Mouse (Mus musculus): ENCODE results near the gene Vars. TPM values are rescaled to one million over a fixed set of nuclear protein-coding genes. Genes with fewer than 3 reads are reported as not detected.
"Not testable (repeated sequence)": the region's sequence is repeated elsewhere in the genome, so short reads cannot be mapped to it uniquely, and the experiment has no call there.

Vars gene
- polyA plus RNA-seq, 1 experiment from 2014 or later: 68.7 TPM

DNA sequence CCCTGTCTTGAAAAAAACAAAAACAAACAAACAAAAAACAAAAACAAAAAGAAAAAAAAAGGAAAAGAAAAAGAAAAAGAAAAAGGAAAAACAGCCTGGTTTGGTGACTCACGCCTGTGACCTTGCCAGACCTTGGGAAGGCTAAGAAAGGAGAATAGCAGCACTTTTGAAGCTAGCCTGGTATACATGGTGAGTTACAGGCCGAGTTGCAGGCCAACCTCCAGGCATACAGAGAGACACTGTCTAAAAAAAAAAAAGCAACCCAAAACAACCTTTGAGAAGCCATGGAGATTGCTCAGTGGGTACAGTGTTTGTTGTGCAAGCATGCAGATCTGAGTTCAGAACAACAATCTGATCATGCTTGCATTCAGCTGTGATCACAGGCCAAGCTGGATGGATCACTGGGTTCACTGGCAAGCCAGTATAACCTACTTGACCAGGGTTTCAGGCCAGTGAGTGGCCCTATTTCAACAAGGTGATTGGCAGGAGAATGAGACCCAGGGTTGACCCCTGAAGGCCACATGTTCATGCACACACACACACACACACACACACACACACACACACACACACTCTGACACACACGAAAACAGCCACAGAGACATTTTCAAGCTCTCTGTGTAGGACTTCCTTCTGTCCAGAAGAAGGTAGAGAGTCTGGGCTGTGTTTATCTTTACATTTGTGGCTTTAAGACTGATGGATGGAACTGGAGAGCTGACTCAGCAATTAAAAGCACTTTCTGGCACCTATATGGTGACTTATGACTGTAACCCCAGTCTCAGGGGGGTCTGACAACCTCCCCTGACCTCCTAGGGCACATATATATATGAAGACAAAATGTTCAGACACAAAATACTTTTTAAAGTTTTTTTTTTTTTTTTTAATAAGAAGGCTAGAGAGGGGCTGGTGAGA, 24.9 kb upstream of the Vars start:
- ATAC-seq (ENCODE audit: low FRiP score, low read depth): no peak
- H3K27me3 ChIP-seq: 0 out of 2 replicates have a peak, but pooled peaks cover 2% of the 10 kb centered on the region
- H3K36me3 ChIP-seq: no peaks in the 10 kb centered on the region
- no peak overlapping the region for H3K27ac ChIP-seq (replicated peaks)
- H3K4me2 ChIP-seq: no peak overlapping the region
- H3K4me3 ChIP-seq: no peak overlapping the region
- 82% methylated on average over 3 of the region's 3 CpGs for WGBS
- H3K4me1 ChIP-seq (replicated peaks): peaks cover 17% of the 10 kb centered on the region
- no peaks in the 10 kb centered on the region for H3K9me3 ChIP-seq
- H3K9ac ChIP-seq: no peak overlapping the region

DNA sequence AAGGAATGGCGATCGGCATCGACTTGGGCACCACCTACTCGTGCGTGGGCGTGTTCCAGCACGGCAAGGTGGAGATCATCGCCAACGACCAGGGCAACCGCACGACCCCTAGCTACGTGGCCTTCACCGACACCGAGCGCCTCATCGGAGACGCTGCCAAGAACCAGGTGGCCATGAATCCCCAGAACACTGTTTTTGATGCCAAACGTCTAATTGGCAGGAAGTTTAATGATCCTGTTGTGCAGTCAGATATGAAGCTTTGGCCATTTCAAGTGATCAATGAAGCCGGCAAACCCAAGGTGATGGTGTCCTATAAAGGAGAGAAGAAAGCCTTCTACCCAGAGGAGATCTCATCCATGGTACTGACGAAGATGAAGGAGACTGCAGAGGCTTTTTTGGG, 23.8 kb upstream of the Vars start:
- Histone ChIP-seq H3K4me2 (no peak overlapping the region), H3K36me3 (no peaks in the 10 kb centered on the region), H3K4me1 (replicated peaks) (peaks cover 21% of the 10 kb centered on the region), H3K27ac (replicated peaks) (no peak overlapping the region), H3K9me3 (no peaks in the 10 kb centered on the region), H3K9ac (no peak overlapping the region), H3K4me3 (no peak overlapping the region), H3K27me3 (0 out of 2 replicates have a peak, but pooled peaks cover 2% of the 10 kb centered on the region)
- 95% methylated on average over 20 of the region's 20 CpGs for WGBS
- ATAC-seq (ENCODE audit: low FRiP score, low read depth): no peak

DNA sequence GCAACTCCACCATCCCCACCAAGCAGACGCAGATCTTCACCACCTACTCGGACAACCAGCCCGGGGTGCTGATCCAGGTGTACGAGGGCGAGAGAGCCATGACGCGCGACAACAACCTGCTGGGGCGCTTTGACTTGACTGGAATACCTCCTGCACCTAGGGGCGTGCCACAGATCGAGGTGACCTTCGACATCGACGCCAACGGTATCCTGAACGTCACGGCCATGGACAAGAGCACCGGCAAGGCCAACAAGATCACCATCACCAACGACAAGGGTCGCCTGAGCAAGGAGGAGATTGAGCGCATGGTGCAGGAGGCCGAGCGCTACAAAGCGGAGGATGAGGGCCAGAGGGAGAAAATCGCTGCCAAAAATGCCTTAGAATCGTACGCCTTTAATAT, 22.5 kb upstream of the Vars start:
- no peak overlapping the region for H3K4me3 ChIP-seq
- H3K27me3 ChIP-seq: 0 out of 2 replicates have a peak, but pooled peaks cover 2% of the 10 kb centered on the region
- no peak overlapping the region for H3K27ac ChIP-seq (replicated peaks)
- no peak overlapping the region for H3K9ac ChIP-seq
- H3K4me1 ChIP-seq (replicated peaks): peaks cover 25% of the 10 kb centered on the region
- H3K9me3 ChIP-seq: no peaks in the 10 kb centered on the region
- WGBS: 91% methylated on average over 27 of the region's 27 CpGs
- no peaks in the 10 kb centered on the region for H3K36me3 ChIP-seq
- ATAC-seq (ENCODE audit: low FRiP score, low read depth): no peak
- no peak overlapping the region for H3K4me2 ChIP-seq

DNA sequence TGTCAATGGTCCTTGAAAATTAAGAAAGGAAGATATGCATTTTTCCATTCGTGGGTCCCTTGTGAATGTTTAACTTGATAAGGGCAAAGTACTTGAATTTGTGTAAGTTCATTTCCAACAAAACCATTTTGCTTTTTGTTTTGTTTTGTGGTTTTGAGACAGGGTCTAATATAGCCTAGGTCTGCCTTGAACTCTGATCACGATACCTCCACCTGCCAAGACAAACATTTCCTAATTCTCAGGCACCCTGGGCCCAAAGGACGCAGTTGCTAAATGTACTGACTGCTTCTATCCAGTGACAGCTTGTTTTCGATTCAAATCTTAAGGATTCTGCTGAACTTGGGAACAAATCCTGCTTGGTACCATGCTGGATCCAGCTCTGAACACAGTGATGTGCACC, 21.2 kb upstream of the Vars start:
- H3K4me2 ChIP-seq: no peak overlapping the region
- H3K9ac ChIP-seq: no peak overlapping the region
- H3K9me3 ChIP-seq: no peaks in the 10 kb centered on the region
- H3K4me3 ChIP-seq: no peak overlapping the region
- peaks cover 25% of the 10 kb centered on the region for H3K4me1 ChIP-seq (replicated peaks)
- H3K27me3 ChIP-seq: no peaks in the 10 kb centered on the region
- no peak for ATAC-seq (ENCODE audit: low FRiP score, low read depth)
- H3K36me3 ChIP-seq: no peaks in the 10 kb centered on the region
- H3K27ac ChIP-seq (replicated peaks): no peak overlapping the region
- 95% methylated on average over 4 of the region's 4 CpGs for WGBS

DNA sequence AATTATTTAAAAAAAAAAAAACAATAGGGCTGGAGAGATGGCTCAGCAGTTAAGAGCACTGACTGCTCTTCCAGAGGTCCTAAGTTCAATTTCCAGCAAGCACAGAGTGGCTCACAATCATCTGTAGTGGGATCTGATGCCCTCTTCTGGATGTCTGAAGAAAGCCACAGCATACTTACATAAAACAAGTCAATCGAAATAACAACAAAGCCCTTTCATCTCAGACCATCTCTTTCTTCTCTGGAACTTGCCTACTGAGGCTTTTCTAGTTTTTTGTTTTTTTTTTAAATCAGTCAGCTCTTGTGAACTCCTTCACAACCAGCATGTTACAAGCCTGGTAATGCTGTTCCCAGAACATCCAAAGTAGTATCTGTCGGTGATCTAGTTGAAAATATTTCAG, 20.1 kb upstream of the Vars start:
- H3K4me1 ChIP-seq (replicated peaks): peaks cover 25% of the 10 kb centered on the region
- H3K4me3 ChIP-seq: peak overlapping the region; percentile 76
- ATAC-seq (ENCODE audit: low FRiP score, low read depth): no peak
- WGBS: 14% methylated on average over 2 of the region's 2 CpGs
- H3K9ac ChIP-seq: peak overlapping the region; percentile 88
- H3K27ac ChIP-seq (replicated peaks): peak overlapping the region; percentile 98; the same call in 1 of the 2 replicates
- H3K36me3 ChIP-seq: peaks cover 3% of the 10 kb centered on the region
- no peaks in the 10 kb centered on the region for H3K27me3 ChIP-seq
- peak overlapping the region; percentile 91 for H3K4me2 ChIP-seq
- no peaks in the 10 kb centered on the region for H3K9me3 ChIP-seq

DNA sequence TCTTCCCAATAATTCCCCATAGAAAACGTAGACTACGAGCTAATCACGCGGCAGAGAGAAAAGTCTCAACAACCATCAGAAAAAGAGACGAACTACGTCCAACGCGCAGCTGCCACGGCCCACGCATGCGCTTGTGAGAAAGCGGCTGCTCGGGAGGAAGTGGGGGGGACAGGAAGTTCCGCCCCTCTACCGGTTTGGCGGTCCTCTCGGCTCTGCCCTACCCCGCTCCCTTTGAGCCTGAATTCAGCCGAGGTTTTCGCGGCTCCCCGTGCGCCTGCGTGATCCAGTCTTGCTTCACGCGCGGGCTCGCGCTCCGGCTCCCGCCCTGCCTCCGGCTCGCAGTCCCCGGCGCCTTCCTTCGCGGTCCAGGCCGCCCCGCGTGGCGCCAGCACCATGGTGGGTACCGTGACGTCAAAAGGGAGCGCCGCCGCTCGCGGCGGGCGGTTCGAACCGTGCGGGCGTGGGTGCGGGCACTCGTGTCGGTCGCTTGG, 19.1 kb upstream of the Vars start, which contains the start of gene Lsm2:
Lsm2 (plus strand) TSS at position 173 of the 491 bp plus-strand sequence.
- Histone ChIP-seq H3K36me3 (peaks cover 14% of the 10 kb centered on the region), H3K4me2 (peak within 1 kb of the TSS; percentile 91), H3K9ac (peak within 1 kb of the TSS; percentile 88), H3K9me3 (no peaks in the 10 kb centered on the region), H3K4me1 (replicated peaks) (peaks cover 25% of the 10 kb centered on the region), H3K27me3 (no peaks in the 10 kb centered on the region), H3K4me3 (peak within 1 kb of the TSS; percentile 76), H3K27ac (replicated peaks) (peak within 1 kb of the TSS; percentile 98)
- ATAC-seq (ENCODE audit: low FRiP score, low read depth): peak; percentile 96
- WGBS: under 1% methylated on average over 57 of the region's 58 CpGs

DNA sequence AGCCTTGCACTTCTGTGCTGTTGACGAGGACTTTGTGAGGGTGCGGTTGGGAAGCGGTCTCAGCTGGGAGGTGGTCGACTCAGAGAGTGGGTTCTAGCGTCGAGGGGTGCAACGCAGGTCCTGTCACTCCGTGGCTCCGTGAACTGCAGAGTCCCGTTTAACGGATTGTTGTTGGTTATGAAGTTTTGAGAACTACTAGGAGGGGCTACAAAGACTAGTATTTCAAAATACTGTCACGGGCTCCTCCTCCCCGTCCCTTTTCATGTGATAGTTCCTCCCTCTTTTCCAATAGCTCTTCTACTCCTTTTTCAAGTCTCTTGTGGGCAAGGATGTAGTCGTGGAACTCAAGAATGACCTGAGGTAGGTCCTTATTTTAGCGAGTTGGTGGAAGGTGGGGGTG, 18.5 kb upstream of the Vars start:
- peak overlapping the region; percentile 88 for H3K9ac ChIP-seq
- H3K36me3 ChIP-seq: peaks cover 14% of the 10 kb centered on the region
- peak overlapping the region; percentile 91 for H3K4me2 ChIP-seq
- peak overlapping the region; percentile 76 for H3K4me3 ChIP-seq
- H3K27me3 ChIP-seq: no peaks in the 10 kb centered on the region
- ATAC-seq (ENCODE audit: low FRiP score, low read depth): no peak; the same call in 1 of the 2 replicates
- peaks cover 25% of the 10 kb centered on the region for H3K4me1 ChIP-seq (replicated peaks)
- peak overlapping the region; percentile 98 for H3K27ac ChIP-seq (replicated peaks)
- under 1% methylated on average over 15 of the region's 15 CpGs for WGBS
- H3K9me3 ChIP-seq: no peaks in the 10 kb centered on the region

DNA sequence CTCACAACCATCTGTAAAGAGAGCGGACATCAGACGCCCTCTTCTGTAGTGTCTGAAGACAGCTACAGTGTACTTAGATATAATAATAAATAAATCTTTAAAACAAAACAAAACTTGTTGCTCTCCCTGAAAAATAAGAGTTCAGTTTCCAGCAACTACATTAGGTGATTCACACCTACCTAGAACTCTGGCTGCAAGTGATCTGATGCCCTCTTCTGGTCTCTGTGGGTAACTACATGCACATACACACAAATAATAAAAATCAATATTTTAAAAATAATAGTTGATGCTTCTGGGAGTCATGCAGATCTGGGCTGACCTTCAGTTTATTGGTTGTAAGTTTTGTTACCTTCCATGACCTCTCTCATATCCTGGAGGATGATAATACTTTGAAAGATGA, 16.6 kb upstream of the Vars start:
- peaks cover 25% of the 10 kb centered on the region for H3K4me1 ChIP-seq (replicated peaks)
- WGBS: 80% methylated on average over 2 of the region's 2 CpGs
- ATAC-seq (ENCODE audit: low FRiP score, low read depth): no peak
- peaks cover 14% of the 10 kb centered on the region for H3K36me3 ChIP-seq
- H3K27ac ChIP-seq (replicated peaks): no peak overlapping the region
- no peak overlapping the region for H3K4me3 ChIP-seq
- no peaks in the 10 kb centered on the region for H3K27me3 ChIP-seq
- H3K9me3 ChIP-seq: no peaks in the 10 kb centered on the region
- no peak overlapping the region for H3K9ac ChIP-seq
- no peak overlapping the region for H3K4me2 ChIP-seq

DNA sequence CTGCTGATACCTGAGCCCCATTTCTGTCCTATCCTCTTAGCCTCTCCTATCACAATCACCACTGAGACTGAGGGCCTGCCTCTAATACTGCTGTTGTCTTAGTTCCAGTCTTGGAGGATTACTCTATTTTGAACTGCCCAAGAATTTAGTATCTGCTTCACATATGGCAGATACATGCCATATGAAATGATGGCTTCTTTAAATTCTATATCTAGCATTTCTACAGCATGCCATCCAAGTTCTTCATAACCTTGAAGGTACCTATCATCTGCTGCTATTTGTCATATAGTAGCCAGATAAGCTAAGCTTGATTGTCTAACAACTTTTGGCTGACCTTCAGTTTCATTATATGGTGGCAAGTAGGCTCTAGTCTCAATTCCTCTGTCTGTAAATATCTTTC, 6.0 kb upstream of the Vars start:
- no peaks in the 10 kb centered on the region for H3K36me3 ChIP-seq
- H3K9me3 ChIP-seq: no peaks in the 10 kb centered on the region
- no peak overlapping the region for H3K9ac ChIP-seq
- H3K4me2 ChIP-seq: no peak overlapping the region
- H3K27ac ChIP-seq (replicated peaks): no peak overlapping the region
- no peak for ATAC-seq (ENCODE audit: low FRiP score, low read depth)
- peaks cover 2% of the 10 kb centered on the region for H3K4me1 ChIP-seq (replicated peaks)
- H3K4me3 ChIP-seq: no peak overlapping the region
- H3K27me3 ChIP-seq: no peaks in the 10 kb centered on the region

DNA sequence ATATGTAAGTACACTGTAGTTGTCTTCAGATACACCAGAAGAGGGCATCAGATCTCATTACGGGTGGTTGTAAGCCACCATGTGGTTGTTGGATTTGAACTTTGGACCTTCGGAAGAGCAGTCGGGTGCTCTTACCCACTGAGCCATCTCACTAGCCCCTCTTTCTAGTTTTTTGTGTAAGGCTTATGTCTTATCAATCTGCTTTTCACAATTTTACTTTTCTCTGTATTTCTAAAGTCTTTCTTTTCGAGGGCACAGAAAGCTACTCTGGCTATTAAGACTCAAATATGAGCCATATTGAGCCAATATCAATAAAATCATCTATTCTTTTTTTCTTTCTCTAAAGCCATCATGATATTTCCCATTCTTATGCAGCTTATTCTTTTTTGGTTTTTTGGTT, 5.6 kb upstream of the Vars start:
- not testable (repeated sequence) for H3K27me3 ChIP-seq; H3K9me3 ChIP-seq; H3K4me2 ChIP-seq; ATAC-seq (ENCODE audit: low FRiP score, low read depth); H3K36me3 ChIP-seq; H3K4me1 ChIP-seq (replicated peaks); H3K27ac ChIP-seq (replicated peaks); H3K9ac ChIP-seq; H3K4me3 ChIP-seq
- 94% methylated on average over 4 of the region's 4 CpGs for WGBS

DNA sequence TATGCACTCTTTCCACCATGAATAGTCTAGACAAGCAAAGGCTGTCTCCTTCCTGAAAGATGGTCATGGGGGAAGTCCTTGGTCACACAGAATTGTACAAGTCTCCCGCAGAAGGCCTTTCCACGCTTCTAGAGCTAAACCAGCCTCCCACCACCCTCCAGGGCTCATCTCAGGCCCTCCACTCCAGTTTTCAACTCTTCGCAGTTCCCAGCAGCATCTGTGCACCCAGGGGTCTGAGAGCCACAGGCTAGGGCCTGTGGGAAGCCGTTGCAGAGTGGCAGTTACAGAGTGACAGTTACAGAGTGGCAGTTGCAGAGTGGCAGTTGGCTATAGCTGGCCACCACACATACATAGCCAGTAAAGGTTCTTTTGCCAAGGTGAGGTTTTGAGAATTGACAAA, 4.9 kb upstream of the Vars start:
- H3K27me3 ChIP-seq; H3K4me2 ChIP-seq; H3K4me1 ChIP-seq (replicated peaks); H3K36me3 ChIP-seq; H3K9ac ChIP-seq; H3K4me3 ChIP-seq; ATAC-seq (ENCODE audit: low FRiP score, low read depth); H3K27ac ChIP-seq (replicated peaks); H3K9me3 ChIP-seq: not testable (repeated sequence)
- 93% methylated on average over 4 of the region's 4 CpGs for WGBS

DNA sequence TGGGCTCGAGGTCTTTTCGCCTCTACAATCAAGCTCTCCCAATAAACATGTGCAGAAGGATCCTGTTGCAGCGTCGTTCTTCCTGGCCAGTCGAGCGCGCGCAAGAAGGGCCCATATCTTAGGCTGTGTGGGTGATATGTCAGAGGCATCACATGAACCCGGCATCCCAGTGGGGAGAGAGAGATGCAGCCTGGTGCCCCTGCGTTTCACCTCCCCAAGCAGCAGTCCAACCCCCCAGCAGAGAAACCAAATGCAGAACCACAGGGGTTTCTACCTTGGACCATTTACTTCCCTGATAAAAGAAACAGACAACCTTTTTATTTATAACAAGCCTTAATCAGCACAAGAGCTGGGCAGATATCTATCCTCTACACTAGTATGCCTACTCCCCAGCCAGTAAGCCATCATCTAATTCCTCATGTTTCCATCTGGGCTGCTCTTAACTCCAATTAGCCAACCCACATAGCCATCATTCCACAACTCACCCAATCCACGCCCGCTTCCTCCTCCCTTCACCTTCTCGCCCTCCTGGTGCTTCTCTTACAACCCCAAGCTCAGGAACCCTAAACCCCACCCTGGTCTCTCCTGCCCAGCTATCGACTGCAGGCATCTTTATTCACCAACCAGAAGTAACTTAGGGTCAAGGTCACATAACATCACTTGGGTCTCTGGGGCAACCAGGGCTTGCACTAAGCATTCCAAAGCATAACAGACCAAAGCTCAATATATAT, 4.2 kb upstream of the Vars start:
- H3K27me3 ChIP-seq: no peaks in the 10 kb centered on the region
- no peaks in the 10 kb centered on the region for H3K36me3 ChIP-seq
- H3K9me3 ChIP-seq: no peaks in the 10 kb centered on the region
- H3K4me3 ChIP-seq: no peak overlapping the region
- ATAC-seq (ENCODE audit: low FRiP score, low read depth): no peak
- no peak overlapping the region for H3K27ac ChIP-seq (replicated peaks)
- WGBS: 90% methylated on average over 13 of the region's 14 CpGs
- H3K4me1 ChIP-seq (replicated peaks): peaks cover 9% of the 10 kb centered on the region
- H3K4me2 ChIP-seq: no peak overlapping the region
- no peak overlapping the region for H3K9ac ChIP-seq
